Mouse (Mus musculus) stomach, embryonic 16.5 days (tissue): ENCODE results near the gene Gba. TPM values are rescaled to one million over a fixed set of nuclear protein-coding genes. Genes with fewer than 3 reads are reported as not detected.
A peak's percentile ranks its signal among the peaks of the same experiment; 100 is the strongest.

Experiments
- ATAC-seq: fragments of 200-750 bp; cut with Nextera tagmentation; 2 replicates; pipeline ENCODE4 v1.8.0; 2017; ENCODE audit warnings: moderate number of reproducible peaks, moderate TSS enrichment; ENCODE audit not compliant: insufficient read depth, low FRiP score
- H3K27ac ChIP-seq: fragments of 300-500 bp; sonication (generic); 2 replicates; pipeline ENCODE4 v1.5.1; 2014; ENCODE audit warnings: low read length
- H3K27me3 ChIP-seq: fragments of 300-500 bp; sonication (generic); 2 replicates; pipeline ENCODE4 v1.6.1; 2014; ENCODE audit warnings: low read length, control low read depth, mixed read lengths; ENCODE audit not compliant: control insufficient read depth, insufficient read depth
- H3K36me3 ChIP-seq: fragments of 300-500 bp; sonication (generic); 2 replicates; pipeline ENCODE4 v1.6.1; 2014; ENCODE audit warnings: low read length; ENCODE audit not compliant: control insufficient read depth, insufficient read depth
- H3K4me1 ChIP-seq: fragments of 300-500 bp; sonication (generic); 2 replicates; pipeline ENCODE4 v1.6.1; 2014; ENCODE audit warnings: low read length, control low read depth, mixed read lengths; ENCODE audit not compliant: control insufficient read depth, insufficient read depth
- H3K4me2 ChIP-seq: fragments of 300-500 bp; sonication (generic); 2 replicates; pipeline ENCODE4 v1.6.1; 2014; ENCODE audit warnings: low read depth, low read length, mixed read lengths
- H3K4me3 ChIP-seq: fragments of 300-500 bp; sonication (generic); replicated peaks from 2 replicates; pipeline ENCODE4 v1.5.1; 2014; ENCODE audit warnings: mild to moderate bottlenecking, low read length
- H3K9ac ChIP-seq: fragments of 300-500 bp; sonication (generic); 2 replicates; pipeline ENCODE4 v1.6.1; 2014; ENCODE audit warnings: low read length
- H3K9me3 ChIP-seq: fragments of 300-500 bp; sonication (generic); replicated peaks from 2 replicates; pipeline ENCODE4 v1.6.1; 2016; ENCODE audit warnings: low read length, control low read depth; ENCODE audit not compliant: control insufficient read depth
- WGBS: fragments of 180-500 bp; shearing (Covaris S2); extraction: QIAGEN DNeasy Blood & Tissue Kit; methylation state at CpG from one replicate; pipeline ENCODE4 v1.1.7; 2014; 5-methylcytosine and 5-hydroxymethylcytosine counted together
- polyA plus RNA-seq: library from polyadenylated mRNA; unstranded; fragments of >200 nt; fragmentation: Nextera tagmentation; extraction: Ambion mirVana; gene quantifications from 2 replicates; pipeline ENCODE4 v1.2.1, GENCODE M21; 2015

Gene Gba
- polyA plus RNA-seq, 1 experiment from 2014 or later, result 55.4 TPM

- Histone ChIP-seq H3K9me3 (no peaks in the 10 kb centered on the region), H3K4me3 (no peak overlapping the region), H3K27me3 (no peaks in the 10 kb centered on the region), H3K36me3 (no peaks in the 10 kb centered on the region), H3K4me1 (peaks cover 14% of the 10 kb centered on the region), H3K4me2 (peak overlapping the region; percentile 22; the same call in 1 of the 2 replicates), H3K27ac (no peak overlapping the region), H3K9ac (peak overlapping the region; percentile 18; the same call in 1 of the 2 replicates)
- no peak for ATAC-seq
- WGBS, result 88% methylated on average over 21 of the region's 21 CpGs
These were observed 35.0 kb downstream of the Gba start for GRCm38 (mm10) chr3:89237682-89238081.

DNA sequence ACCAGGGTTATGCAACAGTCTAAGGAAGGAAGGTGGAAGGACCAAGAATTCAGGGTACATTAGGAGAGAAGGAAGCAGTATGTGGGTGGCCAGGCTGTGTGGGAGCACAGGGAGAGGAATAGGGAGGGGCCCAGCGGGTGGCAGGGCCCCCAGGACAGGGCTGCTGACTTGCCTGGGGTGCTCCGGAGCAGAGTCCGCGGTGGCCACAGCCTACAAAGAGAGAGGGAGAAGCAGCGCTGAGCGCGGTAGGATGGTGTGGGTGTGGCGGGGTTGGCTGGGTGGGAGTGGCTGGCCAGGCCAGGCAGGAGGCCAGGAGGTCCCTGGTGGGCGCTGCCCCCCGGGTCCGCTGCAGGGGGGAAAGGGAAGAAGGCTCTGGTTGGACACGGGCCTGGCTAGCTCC, 35.8 kb downstream of the Gba start:
- 51% methylated on average over 12 of the region's 12 CpGs for WGBS
- peak overlapping the region; percentile 22; the same call in 1 of the 2 replicates for H3K4me2 ChIP-seq
- no peak overlapping the region for H3K27ac ChIP-seq
- H3K27me3 ChIP-seq, result no peaks in the 10 kb centered on the region
- peaks cover 10% of the 10 kb centered on the region for H3K4me1 ChIP-seq
- no peak overlapping the region for H3K9ac ChIP-seq
- H3K36me3 ChIP-seq, result no peaks in the 10 kb centered on the region
- H3K4me3 ChIP-seq, result no peak overlapping the region
- peak; percentile 8; the same call in 1 of the 2 replicates for ATAC-seq
- H3K9me3 ChIP-seq, result no peaks in the 10 kb centered on the region

- Histone ChIP-seq H3K9ac (no peak overlapping the region), H3K4me2 (no peak overlapping the region), H3K4me3 (no peak overlapping the region), H3K9me3 (no peaks in the 10 kb centered on the region), H3K27me3 (no peaks in the 10 kb centered on the region), H3K36me3 (no peaks in the 10 kb centered on the region), H3K27ac (no peak overlapping the region), H3K4me1 (peaks cover 11% of the 10 kb centered on the region)
- ATAC-seq, result no peak
- WGBS, result 68% methylated on average over 9 of the region's 9 CpGs
These were observed 39.7 kb downstream of the Gba start for GRCm38 (mm10) chr3:89242331-89242895.

GRCm38 (mm10) chr3:89243609-89244008, 40.9 kb downstream of the Gba start:
- ATAC-seq, result peak; percentile 51; the same call in 1 of the 2 replicates
- 20% methylated on average over 14 of the region's 14 CpGs for WGBS
- H3K4me1 ChIP-seq, result peaks cover 12% of the 10 kb centered on the region
- no peak overlapping the region for H3K27ac ChIP-seq
- H3K9me3 ChIP-seq, result no peaks in the 10 kb centered on the region
- no peaks in the 10 kb centered on the region for H3K27me3 ChIP-seq
- no peak overlapping the region for H3K4me3 ChIP-seq
- H3K9ac ChIP-seq, result no peak overlapping the region
- peak overlapping the region; percentile 75; the same call in 1 of the 2 replicates for H3K4me2 ChIP-seq
- no peaks in the 10 kb centered on the region for H3K36me3 ChIP-seq

- Histone ChIP-seq H3K4me2 (peak overlapping the region; percentile 75), H3K36me3 (peaks cover 3% of the 10 kb centered on the region; the same call in 1 of the 2 replicates), H3K27me3 (no peaks in the 10 kb centered on the region), H3K9ac (peak overlapping the region; percentile 59), H3K4me1 (peaks cover 12% of the 10 kb centered on the region), H3K4me3 (peak overlapping the region; percentile 76), H3K9me3 (no peaks in the 10 kb centered on the region), H3K27ac (no peak overlapping the region)
- ATAC-seq, result peak; percentile 18; the same call in 1 of the 2 replicates
- 19% methylated on average over 25 of the region's 25 CpGs for WGBS
These were observed 41.6 kb downstream of the Gba start for GRCm38 (mm10) chr3:89244158-89244981.

- peak overlapping the region; percentile 59 for H3K9ac ChIP-seq
- H3K4me2 ChIP-seq, result peak overlapping the region; percentile 75
- H3K4me3 ChIP-seq, result peak overlapping the region; percentile 76
- 0 out of 2 replicates have a peak, but pooled peaks have one; percentile 35 for ATAC-seq
- H3K9me3 ChIP-seq, result no peaks in the 10 kb centered on the region
- H3K4me1 ChIP-seq, result peaks cover 14% of the 10 kb centered on the region
- H3K27ac ChIP-seq, result peak overlapping the region; percentile 50; the same call in 1 of the 2 replicates
- peaks cover 3% of the 10 kb centered on the region; the same call in 1 of the 2 replicates for H3K36me3 ChIP-seq
- H3K27me3 ChIP-seq, result no peaks in the 10 kb centered on the region
- 1% methylated on average over 14 of the region's 26 CpGs for WGBS
These were observed 42.4 kb downstream of the Gba start for GRCm38 (mm10) chr3:89244982-89245687.

DNA sequence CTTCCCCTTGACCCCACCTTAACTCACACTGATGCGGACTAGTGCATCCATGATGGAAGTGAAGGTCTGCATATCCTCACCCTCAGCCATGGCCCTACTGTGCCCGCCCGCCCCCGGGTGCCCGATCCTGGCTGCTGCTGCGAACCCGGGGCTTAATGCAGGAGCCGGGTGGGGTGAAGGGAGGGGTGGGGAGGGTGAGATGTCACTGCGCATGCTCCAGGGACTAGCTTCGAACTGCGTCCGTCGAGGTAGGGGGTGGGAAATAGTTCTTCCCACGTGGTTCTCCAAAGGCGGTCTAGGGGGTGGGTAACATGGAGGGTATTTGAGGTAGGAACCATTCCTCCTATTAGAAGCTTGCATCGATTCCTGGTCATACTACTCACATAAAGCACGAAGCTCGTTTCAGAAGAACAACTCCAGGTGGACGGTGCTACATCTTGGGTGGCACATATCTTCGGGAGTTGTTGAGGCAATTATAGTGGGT, 43.0 kb downstream of the Gba start, which contains the start of gene Krtcap2:
TSS of gene Krtcap2 (plus strand) at position 279 of the 484 bp plus-strand sequence.
- H3K4me1 ChIP-seq, result peaks cover 17% of the 10 kb centered on the region

DNA sequence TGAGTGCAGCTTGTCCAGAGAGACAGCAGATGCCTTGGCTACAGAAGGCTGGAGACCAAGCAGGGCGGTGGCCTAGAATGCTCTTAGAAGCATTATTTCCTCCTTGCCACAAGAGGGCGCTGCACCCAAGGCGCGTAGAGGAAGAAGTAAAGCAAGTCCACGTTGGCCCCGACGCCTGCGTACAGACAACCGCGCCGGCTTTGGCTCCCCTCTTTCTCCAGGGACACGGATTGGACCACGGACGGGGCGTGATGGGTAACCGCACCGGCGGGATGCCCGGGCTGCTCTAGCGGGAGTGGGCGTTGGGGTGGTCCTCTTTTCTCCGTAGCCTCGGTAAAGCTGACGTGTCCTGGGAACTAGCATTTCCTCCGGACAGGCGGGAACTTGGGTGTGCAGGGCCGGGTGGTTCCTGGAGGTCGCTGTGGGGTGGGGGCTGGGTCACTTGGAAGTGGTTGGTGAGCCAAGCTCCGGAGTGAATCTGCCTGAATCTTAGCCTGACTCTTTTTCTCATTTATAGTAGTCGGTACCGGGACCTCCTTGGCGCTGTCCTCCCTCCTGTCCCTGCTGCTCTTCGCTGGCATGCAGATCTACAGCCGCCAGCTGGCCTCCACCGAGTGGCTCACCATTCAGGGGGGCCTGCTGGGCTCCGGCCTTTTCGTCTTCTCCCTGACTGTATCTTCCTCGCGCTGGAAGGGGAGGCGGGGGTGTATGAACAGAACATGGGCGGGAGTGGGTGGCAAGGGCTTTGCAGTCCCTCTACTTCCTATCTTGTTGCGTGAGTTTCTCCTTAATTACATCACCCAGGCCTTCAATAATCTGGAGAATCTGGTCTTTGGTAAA, 43.8 kb downstream of the Gba start, which contains the start of gene Trim46:
TSS of gene Trim46 (minus strand) at position 49 of the 840 bp plus-strand sequence.
- peak within 1 kb of the TSS; percentile 76 for H3K4me3 ChIP-seq
- peak within 1 kb of the TSS; percentile 87 for H3K9ac ChIP-seq
- H3K36me3 ChIP-seq, result peaks cover 3% of the 10 kb centered on the region; the same call in 1 of the 2 replicates
- H3K27ac ChIP-seq, result peak within 1 kb of the TSS; percentile 70
- WGBS, result under 1% methylated on average over 42 of the region's 42 CpGs
- no peaks in the 10 kb centered on the region for H3K27me3 ChIP-seq
- peak; percentile 70 for ATAC-seq
- H3K4me2 ChIP-seq, result peak within 1 kb of the TSS; percentile 75
- H3K9me3 ChIP-seq, result no peaks in the 10 kb centered on the region
- peaks cover 25% of the 10 kb centered on the region for H3K4me1 ChIP-seq

More for the DNA sequence above, 43.0 kb downstream of the Gba start, which contains the start of gene Krtcap2:
- peak within 1 kb of the TSS; percentile 70 for H3K27ac ChIP-seq
- H3K27me3 ChIP-seq, result no peaks in the 10 kb centered on the region
- peak within 1 kb of the TSS; percentile 87 for H3K9ac ChIP-seq
- H3K36me3 ChIP-seq, result peaks cover 3% of the 10 kb centered on the region; the same call in 1 of the 2 replicates
- no peaks in the 10 kb centered on the region for H3K9me3 ChIP-seq
- H3K4me2 ChIP-seq, result peak within 1 kb of the TSS; percentile 75
- peak; percentile 14 for ATAC-seq
- H3K4me3 ChIP-seq, result peak within 1 kb of the TSS; percentile 76
- 4% methylated on average over 20 of the region's 20 CpGs for WGBS
